Mouse (Mus musculus): ENCODE measurements at regions not wholly inside any gene's neighbourhood (a gene's known extent, or its start where the extent isn't known, plus 50 kb on each side); places are given as distances from the start of the nearest gene placed in this dataset.

DNA sequence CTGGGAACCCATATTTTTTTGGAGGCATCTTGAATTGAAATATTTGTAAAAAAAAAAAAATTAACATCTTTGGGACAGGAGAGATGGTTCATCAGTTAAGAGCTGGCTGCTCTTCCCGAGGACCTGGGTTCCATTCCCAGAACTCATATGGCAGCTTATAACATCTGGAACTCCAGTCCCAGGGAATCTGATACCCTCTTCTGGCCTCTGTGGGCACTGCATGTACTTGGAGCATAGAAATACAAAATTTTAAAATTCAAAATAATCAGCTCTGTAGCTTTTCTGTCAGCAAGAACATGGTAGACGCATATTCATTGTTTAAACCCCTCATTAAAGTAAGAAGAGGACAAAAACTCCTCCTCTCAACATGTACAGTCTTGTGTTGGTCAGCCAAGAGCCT lies 52.0 kb upstream of the Morc2a start:
- H3K4me2 ChIP-seq (ENCODE audit: low read depth): no peak overlapping the region
- H3K79me2 ChIP-seq (ENCODE audit: control insufficient read depth, insufficient read depth): no peaks in the 10 kb centered on the region
- no peaks in the 10 kb centered on the region for H3K27me3 ChIP-seq (ENCODE audit: control insufficient read depth, insufficient read depth, insufficient read length)
- TF ChIP-seq SRF (IDR thresholded peaks at IDR 0.05; ENCODE audit: control insufficient read depth, insufficient read length, low read depth) (no peak), MYOG (IDR thresholded peaks at IDR 0.05; ENCODE audit: control insufficient read depth in 1 of 3, insufficient read depth in 1 of 3, insufficient read length in 2 of 3, low read depth in 2 of 3) (no peak), USF1 (IDR thresholded peaks at IDR 0.05; ENCODE audit: low read depth) (no peak), MYOD1 (IDR thresholded peaks at IDR 0.05; ENCODE audit: control insufficient read depth in 1 of 3, insufficient read length in 2 of 3, low read depth in 2 of 3) (no peak), E2F4 (IDR thresholded peaks at IDR 0.05; ENCODE audit: insufficient read depth) (no peak), TCF3 (IDR thresholded peaks at IDR 0.05; ENCODE audit: insufficient read length, low read depth) (no peak), POLR2A (IDR thresholded peaks at IDR 0.05; ENCODE audit: insufficient read length, low read depth) (no peak), POLR2AphosphoS2 (IDR thresholded peaks at IDR 0.05; ENCODE audit: insufficient read length, low read depth) (no peak), TCF12 (IDR thresholded peaks at IDR 0.05; ENCODE audit: insufficient read depth, poor library complexity, severe bottlenecking) (no peak), MAX (IDR thresholded peaks at IDR 0.05; ENCODE audit: low read depth) (no peak), CEBPB (IDR thresholded peaks at IDR 0.05; ENCODE audit: insufficient read depth, poor library complexity, severe bottlenecking) (no peak), REST (IDR thresholded peaks at IDR 0.05; ENCODE audit: insufficient read depth, insufficient read length) (no peak)
- no peak overlapping the region for H3ac ChIP-seq (ENCODE audit: control insufficient read depth, insufficient read length)
- H3K4me3 ChIP-seq: no peak overlapping the region
- H3K36me3 ChIP-seq (ENCODE audit: control insufficient read depth, insufficient read depth): no peaks in the 10 kb centered on the region

- TF ChIP-seq CEBPB (IDR thresholded peaks at IDR 0.05; ENCODE audit: insufficient read depth, poor library complexity, severe bottlenecking): no peak
- no peak for TF ChIP-seq TCF3 (IDR thresholded peaks at IDR 0.05; ENCODE audit: insufficient read length, low read depth)
- TF ChIP-seq USF1 (IDR thresholded peaks at IDR 0.05; ENCODE audit: low read depth): no peak
- TF ChIP-seq E2F4 (IDR thresholded peaks at IDR 0.05; ENCODE audit: insufficient read depth): no peak
- TF ChIP-seq POLR2AphosphoS2 (IDR thresholded peaks at IDR 0.05; ENCODE audit: insufficient read length, low read depth): no peak
- no peak for TF ChIP-seq SRF (IDR thresholded peaks at IDR 0.05; ENCODE audit: control insufficient read depth, insufficient read length, low read depth)
- no peak for TF ChIP-seq TCF12 (IDR thresholded peaks at IDR 0.05; ENCODE audit: insufficient read depth, poor library complexity, severe bottlenecking)
- no peak for TF ChIP-seq REST (IDR thresholded peaks at IDR 0.05; ENCODE audit: insufficient read depth, insufficient read length)
- no peak for TF ChIP-seq POLR2A (IDR thresholded peaks at IDR 0.05; ENCODE audit: insufficient read length, low read depth)
- no peak for TF ChIP-seq MYOG (IDR thresholded peaks at IDR 0.05; ENCODE audit: control insufficient read depth in 1 of 3, insufficient read depth in 1 of 3, insufficient read length in 2 of 3, low read depth in 2 of 3)
- no peak for TF ChIP-seq MYOD1 (IDR thresholded peaks at IDR 0.05; ENCODE audit: control insufficient read depth in 1 of 3, insufficient read length in 2 of 3, low read depth in 2 of 3)
- no peak for TF ChIP-seq MAX (IDR thresholded peaks at IDR 0.05; ENCODE audit: low read depth)
- H3K36me3 ChIP-seq (ENCODE audit: control insufficient read depth, insufficient read depth): no peaks in the 10 kb centered on the region
- H3K4me3 ChIP-seq: no peak overlapping the region
- no peaks in the 10 kb centered on the region for H3K27me3 ChIP-seq (ENCODE audit: control insufficient read depth, insufficient read depth, insufficient read length)
- H3ac ChIP-seq (ENCODE audit: control insufficient read depth, insufficient read length): no peak overlapping the region
- no peaks in the 10 kb centered on the region for H3K79me2 ChIP-seq (ENCODE audit: control insufficient read depth, insufficient read depth)
- H3K4me2 ChIP-seq (ENCODE audit: low read depth): no peak overlapping the region
Measured at GRCm38 (mm10) chr11:3594574-3594973, 54.2 kb upstream of the Smtn start.

DNA sequence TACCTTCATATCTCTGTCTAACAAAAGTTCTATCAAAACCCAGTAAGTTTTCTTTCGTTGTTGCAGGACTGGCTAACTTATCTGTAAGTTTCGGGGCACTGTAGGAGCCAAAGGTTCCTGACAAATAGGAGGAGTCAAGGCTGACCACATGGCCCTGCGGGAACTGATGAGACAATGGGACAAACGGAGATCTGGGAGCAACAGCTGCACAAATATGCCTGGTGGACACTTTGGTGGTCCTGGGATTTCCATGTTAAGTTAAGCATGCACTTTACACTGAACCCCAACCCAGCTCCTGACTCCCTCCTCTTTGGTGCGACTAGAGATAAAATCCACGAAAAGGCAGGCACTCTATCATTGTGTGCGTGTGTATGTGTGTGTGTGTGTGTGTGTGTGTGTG lies 50.7 kb upstream of the Smtn start:
- H3K27me3 ChIP-seq (ENCODE audit: control insufficient read depth, insufficient read depth, insufficient read length): no peaks in the 10 kb centered on the region
- peak overlapping the region; percentile 3 for H3K4me2 ChIP-seq (ENCODE audit: low read depth)
- no peak overlapping the region for H3ac ChIP-seq (ENCODE audit: control insufficient read depth, insufficient read length)
- H3K4me3 ChIP-seq: no peak overlapping the region
- peak in 2 of 3 experiments; percentile 68 to 80 for TF ChIP-seq MYOD1 (IDR thresholded peaks at IDR 0.05; ENCODE audit: control insufficient read depth in 1 of 3, insufficient read length in 2 of 3, low read depth in 2 of 3)
- TF ChIP-seq USF1 (IDR thresholded peaks at IDR 0.05; ENCODE audit: low read depth): no peak
- TF ChIP-seq TCF12 (IDR thresholded peaks at IDR 0.05; ENCODE audit: insufficient read depth, poor library complexity, severe bottlenecking): no peak
- TF ChIP-seq MYOG (IDR thresholded peaks at IDR 0.05; ENCODE audit: control insufficient read depth in 1 of 3, insufficient read depth in 1 of 3, insufficient read length in 2 of 3, low read depth in 2 of 3): peak in 1 of 3 experiments; percentile 69
- TF ChIP-seq MAX (IDR thresholded peaks at IDR 0.05; ENCODE audit: low read depth): no peak
- H3K36me3 ChIP-seq (ENCODE audit: control insufficient read depth, insufficient read depth): no peaks in the 10 kb centered on the region
- H3K79me2 ChIP-seq (ENCODE audit: control insufficient read depth, insufficient read depth): no peaks in the 10 kb centered on the region

Data from myocyte (in vitro differentiated cells).